Mouse (Mus musculus): ENCODE results near the gene Cotl1. TPM values are rescaled to one million over a fixed set of nuclear protein-coding genes. Genes with fewer than 3 reads are reported as not detected.

Cotl1 gene
- polyA plus RNA-seq, 1 experiment from 2014 or later: 38.1 TPM

- Histone ChIP-seq H3K27me3 (ENCODE audit: control insufficient read depth, insufficient read depth, low read depth, low read length) (no peaks in the 10 kb centered on the region), H3K4me3 (ENCODE audit: low read depth, low read length) (no peak overlapping the region), H3K4me2 (ENCODE audit: low read depth, low read length) (0 out of 2 replicates have a peak overlapping the region, but pooled peaks have one; percentile 14), H3K27ac (ENCODE audit: low read length) (peak overlapping the region; percentile 31), H3K4me1 (ENCODE audit: control insufficient read depth, low read depth, low read length) (peaks cover 53% of the 10 kb centered on the region), H3K9ac (ENCODE audit: low read depth, low read length) (no peak overlapping the region), H3K9me3 (replicated peaks; ENCODE audit: control insufficient read depth, low read length) (no peaks in the 10 kb centered on the region), H3K36me3 (ENCODE audit: control insufficient read depth, insufficient read depth) (no peaks in the 10 kb centered on the region)
- WGBS (ENCODE audit: insufficient replicate concordance): 18% methylated on average over 5 of the region's 5 CpGs
- no peak for ATAC-seq (ENCODE audit: low read depth)
Measured at GRCm38 (mm10) chr8:119826982-119827381, 13.4 kb downstream of the Cotl1 start.

- 26% methylated on average over 19 of the region's 19 CpGs for WGBS (ENCODE audit: insufficient replicate concordance)
- H3K27ac ChIP-seq (ENCODE audit: low read length): peak overlapping the region; percentile 59; the same call in 1 of the 2 replicates
- no peaks in the 10 kb centered on the region; the same call in 1 of the 2 replicates for H3K36me3 ChIP-seq (ENCODE audit: control insufficient read depth, insufficient read depth)
- H3K4me2 ChIP-seq (ENCODE audit: low read depth, low read length): 0 out of 2 replicates have a peak overlapping the region, but pooled peaks have one; percentile 0
- H3K9ac ChIP-seq (ENCODE audit: low read depth, low read length): no peak overlapping the region
- no peaks in the 10 kb centered on the region for H3K9me3 ChIP-seq (replicated peaks; ENCODE audit: control insufficient read depth, low read length)
- ATAC-seq (ENCODE audit: low read depth): no peak
- H3K4me1 ChIP-seq (ENCODE audit: control insufficient read depth, low read depth, low read length): peaks cover 45% of the 10 kb centered on the region
- H3K4me3 ChIP-seq (ENCODE audit: low read depth, low read length): no peak overlapping the region
- H3K27me3 ChIP-seq (ENCODE audit: control insufficient read depth, insufficient read depth, low read depth, low read length): no peaks in the 10 kb centered on the region
Measured at GRCm38 (mm10) chr8:119825950-119826730, 14.2 kb downstream of the Cotl1 start.

- Histone ChIP-seq H3K36me3 (ENCODE audit: control insufficient read depth, insufficient read depth) (no peaks in the 10 kb centered on the region; the same call in 1 of the 2 replicates), H3K27me3 (ENCODE audit: control insufficient read depth, insufficient read depth, low read depth, low read length) (no peaks in the 10 kb centered on the region), H3K27ac (ENCODE audit: low read length) (peak overlapping the region; percentile 68), H3K4me2 (ENCODE audit: low read depth, low read length) (no peak overlapping the region), H3K9ac (ENCODE audit: low read depth, low read length) (no peak overlapping the region), H3K4me1 (ENCODE audit: control insufficient read depth, low read depth, low read length) (peaks cover 32% of the 10 kb centered on the region), H3K4me3 (ENCODE audit: low read depth, low read length) (no peak overlapping the region), H3K9me3 (replicated peaks; ENCODE audit: control insufficient read depth, low read length) (no peaks in the 10 kb centered on the region)
- 60% methylated on average over 11 of the region's 11 CpGs for whole genome bisulfite sequencing (ENCODE audit: insufficient replicate concordance)
- peak; percentile 31 for ATAC-seq (ENCODE audit: low read depth)
Measured at GRCm38 (mm10) chr8:119824809-119825273, 15.5 kb downstream of the Cotl1 start.

GRCm38 (mm10) chr8:119824100-119824499 lies 16.2 kb downstream of the Cotl1 start:
- WGBS (ENCODE audit: insufficient replicate concordance): 69% methylated on average over 4 of the region's 4 CpGs
- H3K9me3 ChIP-seq (replicated peaks; ENCODE audit: control insufficient read depth, low read length): no peaks in the 10 kb centered on the region
- peaks cover 28% of the 10 kb centered on the region for H3K4me1 ChIP-seq (ENCODE audit: control insufficient read depth, low read depth, low read length)
- H3K4me2 ChIP-seq (ENCODE audit: low read depth, low read length): no peak overlapping the region
- ATAC-seq (ENCODE audit: low read depth): no peak
- H3K9ac ChIP-seq (ENCODE audit: low read depth, low read length): no peak overlapping the region
- no peak overlapping the region for H3K4me3 ChIP-seq (ENCODE audit: low read depth, low read length)
- H3K27me3 ChIP-seq (ENCODE audit: control insufficient read depth, insufficient read depth, low read depth, low read length): no peaks in the 10 kb centered on the region
- H3K27ac ChIP-seq (ENCODE audit: low read length): no peak overlapping the region
- no peaks in the 10 kb centered on the region; the same call in 1 of the 2 replicates for H3K36me3 ChIP-seq (ENCODE audit: control insufficient read depth, insufficient read depth)

GRCm38 (mm10) chr8:119823278-119823677 lies 17.1 kb downstream of the Cotl1 start:
- ATAC-seq (ENCODE audit: low read depth): no peak
- WGBS (ENCODE audit: insufficient replicate concordance): 81% methylated on average over 9 of the region's 9 CpGs
- Histone ChIP-seq H3K4me2 (ENCODE audit: low read depth, low read length) (no peak overlapping the region), H3K27me3 (ENCODE audit: control insufficient read depth, insufficient read depth, low read depth, low read length) (no peaks in the 10 kb centered on the region), H3K9me3 (replicated peaks; ENCODE audit: control insufficient read depth, low read length) (no peaks in the 10 kb centered on the region), H3K4me1 (ENCODE audit: control insufficient read depth, low read depth, low read length) (peaks cover 22% of the 10 kb centered on the region), H3K4me3 (ENCODE audit: low read depth, low read length) (no peak overlapping the region), H3K27ac (ENCODE audit: low read length) (no peak overlapping the region), H3K36me3 (ENCODE audit: control insufficient read depth, insufficient read depth) (no peaks in the 10 kb centered on the region; the same call in 1 of the 2 replicates), H3K9ac (ENCODE audit: low read depth, low read length) (no peak overlapping the region)

GRCm38 (mm10) chr8:119821691-119822090 lies 18.7 kb downstream of the Cotl1 start:
- no peak overlapping the region for H3K4me2 ChIP-seq (ENCODE audit: low read depth, low read length)
- no peak overlapping the region for H3K9ac ChIP-seq (ENCODE audit: low read depth, low read length)
- 77% methylated on average over 6 of the region's 6 CpGs for WGBS (ENCODE audit: insufficient replicate concordance)
- no peaks in the 10 kb centered on the region for H3K9me3 ChIP-seq (replicated peaks; ENCODE audit: control insufficient read depth, low read length)
- no peak overlapping the region for H3K27ac ChIP-seq (ENCODE audit: low read length)
- H3K36me3 ChIP-seq (ENCODE audit: control insufficient read depth, insufficient read depth): no peaks in the 10 kb centered on the region; the same call in 1 of the 2 replicates
- no peak for ATAC-seq (ENCODE audit: low read depth)
- no peaks in the 10 kb centered on the region for H3K27me3 ChIP-seq (ENCODE audit: control insufficient read depth, insufficient read depth, low read depth, low read length)
- no peak overlapping the region for H3K4me3 ChIP-seq (ENCODE audit: low read depth, low read length)
- H3K4me1 ChIP-seq (ENCODE audit: control insufficient read depth, low read depth, low read length): peaks cover 21% of the 10 kb centered on the region

GRCm38 (mm10) chr8:119819976-119820375 lies 20.4 kb downstream of the Cotl1 start:
- ATAC-seq (ENCODE audit: low read depth): no peak
- Histone ChIP-seq H3K27ac (ENCODE audit: low read length) (no peak overlapping the region), H3K9me3 (replicated peaks; ENCODE audit: control insufficient read depth, low read length) (no peaks in the 10 kb centered on the region), H3K4me1 (ENCODE audit: control insufficient read depth, low read depth, low read length) (peaks cover 12% of the 10 kb centered on the region), H3K4me2 (ENCODE audit: low read depth, low read length) (no peak overlapping the region), H3K4me3 (ENCODE audit: low read depth, low read length) (no peak overlapping the region), H3K27me3 (ENCODE audit: control insufficient read depth, insufficient read depth, low read depth, low read length) (no peaks in the 10 kb centered on the region), H3K9ac (ENCODE audit: low read depth, low read length) (no peak overlapping the region), H3K36me3 (ENCODE audit: control insufficient read depth, insufficient read depth) (no peaks in the 10 kb centered on the region; the same call in 1 of the 2 replicates)
- 75% methylated on average over 8 of the region's 8 CpGs for WGBS (ENCODE audit: insufficient replicate concordance)

GRCm38 (mm10) chr8:119819316-119819715 lies 21.0 kb downstream of the Cotl1 start:
- Histone ChIP-seq H3K9me3 (replicated peaks; ENCODE audit: control insufficient read depth, low read length) (no peaks in the 10 kb centered on the region), H3K9ac (ENCODE audit: low read depth, low read length) (no peak overlapping the region), H3K4me1 (ENCODE audit: control insufficient read depth, low read depth, low read length) (peaks cover 12% of the 10 kb centered on the region), H3K4me2 (ENCODE audit: low read depth, low read length) (no peak overlapping the region), H3K27ac (ENCODE audit: low read length) (no peak overlapping the region), H3K4me3 (ENCODE audit: low read depth, low read length) (no peak overlapping the region), H3K36me3 (ENCODE audit: control insufficient read depth, insufficient read depth) (no peaks in the 10 kb centered on the region; the same call in 1 of the 2 replicates), H3K27me3 (ENCODE audit: control insufficient read depth, insufficient read depth, low read depth, low read length) (no peaks in the 10 kb centered on the region)
- 52% methylated on average over 7 of the region's 7 CpGs for WGBS (ENCODE audit: insufficient replicate concordance)
- no peak for ATAC-seq (ENCODE audit: low read depth)

GRCm38 (mm10) chr8:119817446-119817845 lies 22.9 kb downstream of the Cotl1 start:
- H3K27ac ChIP-seq (ENCODE audit: low read length): no peak overlapping the region
- no peaks in the 10 kb centered on the region for H3K27me3 ChIP-seq (ENCODE audit: control insufficient read depth, insufficient read depth, low read depth, low read length)
- no peak overlapping the region for H3K9ac ChIP-seq (ENCODE audit: low read depth, low read length)
- H3K4me2 ChIP-seq (ENCODE audit: low read depth, low read length): no peak overlapping the region
- no peak for ATAC-seq (ENCODE audit: low read depth)
- 45% methylated on average over 12 of the region's 12 CpGs for WGBS (ENCODE audit: insufficient replicate concordance)
- H3K4me3 ChIP-seq (ENCODE audit: low read depth, low read length): no peak overlapping the region
- no peaks in the 10 kb centered on the region; the same call in 1 of the 2 replicates for H3K36me3 ChIP-seq (ENCODE audit: control insufficient read depth, insufficient read depth)
- H3K9me3 ChIP-seq (replicated peaks; ENCODE audit: control insufficient read depth, low read length): no peaks in the 10 kb centered on the region
- H3K4me1 ChIP-seq (ENCODE audit: control insufficient read depth, low read depth, low read length): peaks cover 31% of the 10 kb centered on the region
